Mouse (Mus musculus) 3134 (cell line): ENCODE results near the gene Tgds.
"Not testable (repeated sequence)": the region's sequence is repeated elsewhere in the genome, so short reads cannot be mapped to it uniquely, and the experiment has no call there.

Experiments
- DNase-seq: peaks from one replicate; pipeline ENCODE4 v3.0.0-alpha.2; 2011; ENCODE audit warnings: low spot score; ENCODE audit not compliant: insufficient read length; ENCODE audit errors: extremely low read depth

Tgds gene

GRCm38 (mm10) chr14:118136744-118137452 lies 4.3 kb upstream of the Tgds start, which contains the start of gene Gpr180:
Gpr180 (plus strand) TSS chr14:118137158.
- DNase-seq = peak; percentile 95

DNA sequence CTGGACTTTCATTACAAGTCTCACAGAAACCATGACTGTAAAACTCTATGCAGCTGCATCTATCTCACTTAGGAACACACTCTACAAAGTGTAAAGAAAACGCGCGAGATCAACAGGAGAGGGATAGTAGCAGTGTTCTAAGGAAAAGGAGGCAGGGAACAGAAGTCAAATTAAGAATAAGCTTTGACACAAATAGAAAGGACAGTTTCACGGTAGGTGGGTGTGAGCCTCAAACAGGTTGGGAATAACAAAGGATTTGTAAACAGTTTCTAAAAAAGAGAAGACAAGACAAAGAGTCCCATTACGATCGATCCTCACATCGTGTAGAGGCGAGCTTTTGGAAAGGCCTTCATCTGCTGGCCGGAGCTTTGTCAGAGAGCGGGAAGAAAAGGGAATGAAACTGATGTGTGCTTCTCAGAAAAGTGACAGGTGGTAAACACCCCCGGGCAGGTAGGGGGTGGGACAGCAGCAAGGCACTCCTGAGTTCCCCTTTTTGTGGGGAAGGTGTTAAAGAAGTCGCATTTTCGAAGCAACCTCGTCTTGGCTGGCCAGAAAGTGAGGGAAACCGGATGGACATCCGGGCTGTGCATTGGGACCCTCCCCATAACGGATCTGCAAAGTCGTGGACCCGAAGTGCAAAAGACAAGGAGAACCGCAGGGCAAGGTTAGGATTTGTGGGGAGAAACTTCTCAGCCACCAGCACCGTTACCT lies 469 bp downstream of the Tgds start:
- no peak for DNase-seq

DNA sequence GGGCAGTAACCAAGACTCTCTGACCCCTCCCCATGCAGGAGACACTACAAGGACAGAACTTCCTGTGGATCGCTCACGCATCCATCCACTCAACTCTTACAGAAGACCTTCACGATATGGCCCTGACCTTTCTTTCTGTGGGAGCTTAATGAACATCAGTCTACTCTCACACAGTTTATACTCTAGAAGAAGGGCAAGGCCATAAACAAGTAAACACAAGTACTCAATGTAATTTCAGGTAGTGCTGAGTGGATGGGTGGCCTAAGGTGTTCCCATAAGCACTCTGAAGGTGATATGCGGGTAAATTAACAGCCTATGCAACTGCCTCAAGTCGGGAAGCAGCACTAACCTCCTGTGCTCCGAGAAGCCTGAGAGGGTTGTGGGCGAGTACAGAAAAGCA lies 1.1 kb downstream of the Tgds start:
- DNase-seq = no peak

- DNase-seq = no peak
These were observed 6.3 kb downstream of the Tgds start for GRCm38 (mm10) chr14:118126301-118126700.

GRCm38 (mm10) chr14:118124771-118125170 lies 7.8 kb downstream of the Tgds start:
- no peak for DNase-seq

- DNase-seq = no peak
These were observed 8.4 kb downstream of the Tgds start for GRCm38 (mm10) chr14:118124129-118124528.

- no peak for DNase-seq
These were observed 19.4 kb downstream of the Tgds start for GRCm38 (mm10) chr14:118113116-118113515.

- not testable (repeated sequence) for DNase-seq
These were observed 25.1 kb downstream of the Tgds start for GRCm38 (mm10) chr14:118107479-118107878.

DNA sequence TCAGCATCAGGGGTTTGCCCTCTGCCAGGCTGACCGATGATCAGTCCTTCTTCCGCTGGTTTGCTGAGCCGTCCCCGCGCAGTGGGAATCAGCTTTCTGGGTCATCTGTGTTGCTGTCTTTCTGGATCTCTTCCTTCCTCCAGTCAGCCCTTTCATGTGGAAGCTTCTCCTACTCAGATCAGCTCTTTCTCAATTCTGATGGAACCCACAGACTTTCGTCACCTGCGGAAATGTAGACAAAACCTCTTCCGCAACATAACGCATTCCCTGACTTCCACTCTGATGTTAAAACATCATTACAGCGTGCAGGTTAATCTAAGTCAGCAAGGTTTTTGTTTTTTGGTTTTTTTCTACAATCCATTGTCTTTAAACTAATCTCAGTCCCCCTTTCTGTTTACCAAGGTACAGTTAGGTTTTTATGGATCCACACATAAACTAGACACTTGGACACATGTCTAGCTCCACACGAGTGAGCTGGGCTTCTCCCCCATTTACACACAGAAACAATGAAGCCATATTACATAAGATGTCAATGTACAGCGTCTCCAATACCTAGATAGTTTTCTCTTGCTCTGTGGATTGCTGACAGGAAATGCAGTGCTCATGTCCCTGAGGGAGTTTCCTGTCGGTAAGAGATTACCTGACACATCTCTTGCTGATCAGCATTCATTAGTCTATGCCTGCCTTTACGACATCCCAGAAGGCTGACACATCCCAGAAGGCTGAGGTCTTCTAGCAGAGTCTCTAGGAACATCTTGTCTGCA lies 31.1 kb downstream of the Tgds start:
- DNase-seq = no peak

GRCm38 (mm10) chr14:118098265-118098664 lies 34.3 kb downstream of the Tgds start:
- DNase-seq = no peak

DNA sequence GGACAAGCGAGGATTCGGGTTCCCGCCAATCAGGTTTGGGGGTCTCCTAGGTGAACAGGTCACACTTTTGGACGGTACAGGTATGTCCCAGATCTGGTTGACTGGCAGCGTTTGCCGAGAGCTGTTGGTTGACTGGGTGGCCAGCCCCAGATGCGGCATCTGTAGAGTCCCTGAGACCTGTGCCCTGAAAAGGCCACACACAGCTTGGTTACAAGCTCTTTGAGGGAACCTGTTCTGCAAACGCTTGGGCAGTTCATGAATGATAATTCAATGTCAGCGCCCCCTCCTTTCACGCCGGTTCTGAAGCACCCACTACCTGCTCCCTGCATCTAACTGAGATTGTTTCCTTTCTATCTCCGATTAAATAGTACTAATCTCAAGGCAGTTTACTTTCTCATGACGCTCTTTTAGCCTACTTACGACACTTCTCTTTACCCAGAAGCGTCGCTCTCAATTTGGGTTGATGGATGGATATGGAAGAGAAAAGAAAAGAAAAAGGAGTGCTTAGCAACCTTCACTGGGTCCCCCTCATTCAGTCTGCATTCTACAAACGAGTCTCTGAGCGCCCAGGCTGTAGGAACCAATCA lies 42.7 kb downstream of the Tgds start:
- DNase-seq = no peak

DNA sequence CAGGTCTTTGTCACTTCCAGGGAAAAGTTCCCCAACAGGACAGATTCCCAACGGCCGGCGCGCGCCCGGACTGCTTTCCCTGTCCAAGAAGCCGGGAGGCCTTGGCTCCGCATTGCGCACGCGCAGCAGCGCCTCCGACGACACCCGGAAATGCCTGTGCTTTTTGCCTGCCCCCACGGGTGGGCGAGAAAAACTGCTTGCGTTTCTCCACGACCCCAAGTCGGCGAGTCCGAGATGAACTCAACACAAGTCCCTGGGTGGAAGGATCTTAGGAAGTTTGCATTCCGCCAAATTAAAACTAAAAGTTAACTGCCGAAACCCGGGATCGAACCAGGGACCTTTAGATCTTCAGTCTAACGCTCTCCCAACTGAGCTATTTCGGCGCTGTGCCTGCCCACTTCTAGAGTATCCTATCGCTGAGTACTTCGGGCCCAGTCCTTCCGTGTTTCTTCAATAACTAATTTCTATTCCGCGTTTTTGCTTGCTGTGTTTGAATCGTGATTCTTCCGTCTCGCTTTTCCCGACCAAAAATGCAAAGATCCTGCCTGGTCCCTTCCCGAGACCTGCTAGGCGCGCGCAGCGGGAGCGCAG lies 43.2 kb downstream of the Tgds start:
- peak; percentile 85 for DNase-seq

DNA sequence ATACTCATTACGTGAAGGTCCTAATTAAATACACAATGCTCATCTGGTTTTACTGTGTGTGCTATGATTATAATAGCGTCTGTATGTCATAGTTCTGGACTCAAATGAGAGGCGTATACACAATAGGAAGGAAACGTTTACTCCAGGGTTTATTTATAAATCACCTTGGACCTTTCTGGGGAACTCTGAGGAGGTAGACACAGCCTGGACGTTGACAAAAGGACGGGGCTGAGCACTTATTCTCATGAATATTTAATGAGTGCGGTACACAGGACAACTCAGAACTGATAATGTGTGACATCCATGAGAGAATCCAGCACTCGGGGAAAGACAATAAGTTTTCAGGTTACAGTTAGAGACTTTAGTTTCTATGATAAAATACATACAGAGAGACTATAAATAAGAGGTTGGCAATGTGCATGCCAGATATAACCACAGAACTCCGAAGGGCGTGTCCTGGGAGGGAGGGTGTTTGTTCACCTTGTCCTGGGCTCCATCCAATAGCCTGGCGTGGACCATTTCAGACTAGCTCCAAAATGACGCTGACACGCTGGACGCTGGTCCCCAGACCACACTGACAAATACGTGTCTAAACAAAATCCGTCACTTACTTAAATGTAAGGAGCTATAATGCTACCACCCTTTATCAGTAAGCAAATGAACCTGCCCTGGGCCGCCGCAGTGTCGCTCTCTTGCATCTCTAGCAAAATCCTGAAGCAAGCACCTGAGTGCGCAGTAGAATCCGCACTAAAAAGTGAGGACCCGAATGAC lies 43.9 kb downstream of the Tgds start:
- DNase-seq = no peak

GRCm38 (mm10) chr14:118086271-118087035 lies 46.1 kb downstream of the Tgds start:
- DNase-seq = no peak

DNA sequence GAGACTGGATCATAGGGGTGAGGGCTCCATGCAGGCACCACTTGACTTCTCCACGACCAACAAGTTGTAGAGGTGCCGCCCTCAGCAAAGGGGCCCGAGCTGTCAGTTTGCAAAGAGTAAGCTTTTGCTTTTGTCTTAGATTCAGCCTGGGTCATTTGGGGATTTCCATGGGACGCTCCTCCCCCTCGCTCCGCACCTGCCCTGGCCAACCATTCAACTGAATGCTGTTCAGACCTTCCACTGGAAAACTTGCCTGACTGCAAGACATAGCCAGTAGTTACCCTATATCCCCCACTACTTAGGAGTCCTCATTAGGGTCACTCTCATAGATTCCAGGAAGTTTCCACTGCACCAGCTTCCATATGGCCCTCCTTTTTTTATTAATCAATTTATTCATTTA lies 48.7 kb downstream of the Tgds start:
- no peak for DNase-seq

- DNase-seq = no peak
These were observed 51.9 kb downstream of the Tgds start for GRCm38 (mm10) chr14:118080606-118081005.

DNA sequence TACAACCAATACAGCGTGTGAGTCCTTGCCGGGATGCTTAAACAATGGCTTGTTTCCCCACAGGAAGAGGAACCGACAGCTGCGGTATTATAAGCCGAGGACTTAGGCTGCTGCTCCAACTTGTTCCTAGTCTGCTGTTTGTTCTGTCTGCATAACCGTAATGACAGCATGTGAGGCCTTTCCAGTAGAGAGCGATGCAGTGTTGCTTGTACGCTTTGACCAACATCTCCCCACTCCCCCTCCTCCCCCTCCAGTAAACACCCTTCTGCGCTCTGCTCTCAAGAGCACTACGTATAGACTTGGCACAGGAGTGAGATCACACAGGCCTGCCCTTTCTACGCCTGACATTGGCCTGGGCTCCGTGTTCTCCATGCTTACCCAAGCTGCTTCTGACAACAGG lies 62.5 kb downstream of the Tgds start:
- DNase-seq = no peak

- DNase-seq = no peak
These were observed 63.0 kb downstream of the Tgds start for GRCm38 (mm10) chr14:118069439-118070079.
